Mouse (Mus musculus): ENCODE measurements around the gene Myh9.

- TF ChIP-seq EP300 (IDR thresholded peaks at IDR 0.05) (no peak), CTCF (IDR thresholded peaks at IDR 0.05) (no peak)
Measured at GRCm38 (mm10) chr15:77799491-77800474, 42.2 kb downstream of the Myh9 start.

Measured in lung, postnatal 0 days (tissue).